Mouse (Mus musculus) R1 (cell line): ENCODE data around the gene Crx.

ENCODE experiments used
- DNase-seq: peaks from one replicate; pipeline ENCODE4 v3.0.0-alpha.2; 2018; ENCODE audit warnings: low read depth, low spot score

Crx gene

DNA sequence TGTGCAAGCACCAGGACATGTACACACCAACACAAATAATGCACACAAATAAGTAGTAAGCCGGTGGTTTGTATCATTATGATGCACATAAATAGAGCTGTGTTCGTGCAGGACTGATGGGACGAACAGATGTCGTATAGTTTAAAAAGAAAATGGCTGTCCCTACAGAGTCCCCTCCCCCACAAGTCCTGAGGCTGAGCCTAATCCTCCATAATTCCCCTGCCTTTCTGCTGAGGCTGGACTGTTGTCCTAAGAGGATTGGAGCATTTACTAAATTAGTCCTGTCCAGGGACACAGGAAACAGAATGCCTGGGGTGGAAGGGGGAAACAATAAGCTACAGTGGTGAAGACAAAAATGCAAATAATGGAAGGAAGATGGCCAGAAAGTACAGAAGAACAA lies 15.7 kb downstream of the Crx start:
- no peak for DNase-seq

DNA sequence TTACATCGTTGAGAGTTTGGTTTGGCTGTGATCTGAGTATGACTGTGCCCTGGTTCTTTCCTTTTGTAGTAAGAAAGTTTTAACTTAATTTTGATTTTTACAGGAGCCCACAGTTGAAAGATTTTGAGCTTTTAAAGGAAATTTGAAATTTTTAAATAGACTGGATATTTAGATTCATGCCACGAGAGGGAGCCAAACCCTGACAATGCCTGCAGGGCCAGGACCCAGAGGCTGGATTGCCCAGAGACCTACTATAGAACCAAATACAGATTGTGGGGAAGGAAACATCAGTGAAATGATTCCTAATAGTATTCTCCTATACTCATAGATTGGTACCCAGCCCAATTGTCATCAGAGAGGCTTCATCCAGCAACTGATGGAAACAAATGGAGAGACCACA lies 20.1 kb downstream of the Crx start:
- no peak for DNase-seq

DNA sequence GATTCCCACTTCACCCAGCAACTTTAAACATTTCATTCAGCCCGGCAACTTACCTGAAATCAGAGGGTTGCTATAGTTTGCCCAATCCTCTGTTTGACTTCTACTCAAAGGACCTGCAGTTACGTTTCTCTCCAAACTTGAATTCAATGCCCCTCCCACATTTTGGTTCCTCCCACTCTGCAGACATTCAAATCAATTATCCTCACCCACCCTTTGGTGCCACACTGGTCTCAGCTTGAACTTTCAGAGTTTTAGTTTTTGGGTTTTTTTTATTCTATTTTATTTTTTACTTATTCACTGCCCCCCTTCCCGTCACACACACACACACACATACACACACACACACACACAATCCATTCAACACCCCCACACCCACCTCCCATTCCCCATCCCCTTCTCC lies 40.2 kb downstream of the Crx start, which contains the start of gene Obox6:
TSS of gene Obox6 (minus strand) at position 101 of the 400 bp plus-strand sequence.
- peak; percentile 7 for DNase-seq
